Mouse (Mus musculus) liver, embryonic 14.5 days (tissue): Measurements from ENCODE around the gene F830045P16Rik. TPM values are rescaled to one million over a fixed set of nuclear protein-coding genes. Genes with fewer than 3 reads are reported as not detected.
A peak's percentile ranks its signal among the peaks of the same experiment; 100 is the strongest.
"Not testable (repeated sequence)": the region's sequence is repeated elsewhere in the genome, so short reads cannot be mapped to it uniquely, and the experiment has no call there.

ENCODE experiments used
- ATAC-seq: fragments of 200-750 bp; cut with Nextera tagmentation; 2 replicates; pipeline ENCODE4 v1.8.0; 2017; ENCODE audit warnings: moderate number of reproducible peaks, mild to moderate bottlenecking, moderate library complexity; ENCODE audit not compliant: insufficient read depth
- DNase-seq, 3 experiments: peaks; one replicate each; pipeline ENCODE4 v3.0.0-alpha.2; 2012 to 2013; ENCODE audit warnings: low read depth in 3 of 3, low spot score in 3 of 3
- H3K27ac ChIP-seq: fragments of 300-500 bp; sonication (generic); 2 replicates; pipeline ENCODE4 v1.5.1; 2014; ENCODE audit warnings: moderate library complexity, mild to moderate bottlenecking, control low read depth, inconsistent platforms
- H3K27me3 ChIP-seq: fragments of 300-500 bp; sonication (generic); 2 replicates; pipeline ENCODE4 v1.6.1; 2014; ENCODE audit warnings: mild to moderate bottlenecking, low read length, moderate library complexity; ENCODE audit not compliant: control insufficient read depth, insufficient read depth
- H3K36me3 ChIP-seq: fragments of 300-500 bp; sonication (generic); replicated peaks from 2 replicates; pipeline ENCODE4 v1.6.1; 2014; ENCODE audit warnings: low read depth; ENCODE audit not compliant: control insufficient read depth, insufficient read depth
- H3K4me1 ChIP-seq, 2 experiments: fragments of 200-500 bp in 1 of 2; fragments of 300-500 bp in 1 of 2; sonication (generic) in 1 of 2; replicated peaks; 2 replicates each; pipeline ENCODE4 v1.6.1; 2012 to 2014; ENCODE audit warnings: antibody characterized with exemption in 1 of 2, inconsistent platforms in 1 of 2, low read length in 1 of 2; ENCODE audit not compliant: control insufficient read depth in 2 of 2, insufficient read depth in 2 of 2
- H3K4me2 ChIP-seq: fragments of 300-500 bp; sonication (generic); 2 replicates; pipeline ENCODE4 v1.6.1; 2014; ENCODE audit warnings: low read depth, mild to moderate bottlenecking, control low read depth, moderate library complexity
- H3K4me3 ChIP-seq, 2 experiments: fragments of 200-500 bp in 1 of 2; fragments of 300-500 bp in 1 of 2; sonication (generic) in 1 of 2; 2 replicates each; pipeline ENCODE4 v1.5.1; 2012 to 2014; ENCODE audit warnings: low read depth in 2 of 2, low read length in 2 of 2, mild to moderate bottlenecking in 2 of 2, control low read depth in 1 of 2, inconsistent platforms in 1 of 2, moderate library complexity in 1 of 2; ENCODE audit not compliant: insufficient read depth in 1 of 2
- H3K9ac ChIP-seq: fragments of 300-500 bp; sonication (generic); replicated peaks from 2 replicates; pipeline ENCODE4 v1.6.1; 2014; ENCODE audit warnings: mild to moderate bottlenecking, control low read depth, moderate library complexity
- H3K9me3 ChIP-seq: fragments of 300-500 bp; sonication (generic); 2 replicates; pipeline ENCODE4 v1.6.1; 2016; ENCODE audit warnings: low read length, mixed read lengths; ENCODE audit not compliant: control insufficient read depth
- CTCF ChIP-seq: IDR thresholded peaks from 2 replicates; pipeline ENCODE4 v1.5.1; 2016; ENCODE audit warnings: antibody characterized with exemption, low read depth, control low read depth
- EP300 ChIP-seq: IDR thresholded peaks from 2 replicates; pipeline ENCODE4 v1.6.1; 2016; ENCODE audit warnings: antibody characterized with exemption, low read depth
- whole genome bisulfite sequencing: fragments of 180-500 bp; shearing (Covaris S2); extraction: QIAGEN DNeasy Blood & Tissue Kit; methylation state at CpG from one replicate; pipeline ENCODE4 v1.1.7; 2014; ENCODE audit not compliant: insufficient replicate concordance; 5-methylcytosine and 5-hydroxymethylcytosine counted together
- polyA plus RNA-seq, 2 experiments: library from polyadenylated mRNA; depleted of rRNA in 1 of 2; stranded (reverse) in 1 of 2; unstranded in 1 of 2; fragments of >200 nt; fragmentation: Nextera tagmentation in 1 of 2; extraction: Ambion mirVana in 1 of 2; gene quantifications; 2 replicates each; pipeline versions ENCODE4 v1.2.1 to v1.2.3; 2012 to 2014

The F830045P16Rik gene
- polyA plus RNA-seq, 2 experiments = 0.02 TPM; not detected in 1

- not testable (repeated sequence) for H3K4me1 ChIP-seq, H3K9ac ChIP-seq, H3K9me3 ChIP-seq, H3K27me3 ChIP-seq, H3K4me3 ChIP-seq, H3K27ac ChIP-seq, ATAC-seq, H3K36me3 ChIP-seq, H3K4me2 ChIP-seq
- TF ChIP-seq CTCF = 0 out of 2 replicates have a peak, but pooled peaks have one; percentile 31
- peak in 1 of 3 experiments; percentile 14 for DNase-seq
- WGBS = 56% methylated on average over 1 of the region's 1 CpGs
These were observed 97.6 kb downstream of the F830045P16Rik start for GRCm38 (mm10) chr2:129438772-129439171.

- H3K9me3 ChIP-seq = no peaks in the 10 kb centered on the region
- no peaks in the 10 kb centered on the region for H3K36me3 ChIP-seq
- H3K4me1 ChIP-seq = no peaks in the 10 kb centered on the region
- H3K9ac ChIP-seq = no peak overlapping the region
- no peak overlapping the region for H3K4me2 ChIP-seq
- ATAC-seq = no peak
- no peaks in the 10 kb centered on the region for H3K27me3 ChIP-seq
- WGBS = 37% methylated on average over 1 of the region's 1 CpGs
- no peak overlapping the region for H3K27ac ChIP-seq
- H3K4me3 ChIP-seq = no peak overlapping the region
- TF ChIP-seq EP300 = no peak
- no peak; the same call in 1 of the 2 replicates for TF ChIP-seq CTCF
- DNase-seq = no peak
These were observed 101.2 kb downstream of the F830045P16Rik start for GRCm38 (mm10) chr2:129435154-129435553.

GRCm38 (mm10) chr2:129423741-129424140, 112.7 kb downstream of the F830045P16Rik start:
- H3K4me2 ChIP-seq = no peak overlapping the region
- no peaks in the 10 kb centered on the region for H3K4me1 ChIP-seq
- no peaks in the 10 kb centered on the region for H3K27me3 ChIP-seq
- no peak for DNase-seq
- H3K27ac ChIP-seq = no peak overlapping the region
- WGBS = 50% methylated on average over 3 of the region's 3 CpGs
- TF ChIP-seq CTCF = no peak
- no peak for TF ChIP-seq EP300
- no peak for ATAC-seq
- no peaks in the 10 kb centered on the region for H3K9me3 ChIP-seq
- H3K36me3 ChIP-seq = no peaks in the 10 kb centered on the region
- H3K9ac ChIP-seq = no peak overlapping the region
- H3K4me3 ChIP-seq = no peak overlapping the region

GRCm38 (mm10) chr2:129420897-129421561, 115.4 kb downstream of the F830045P16Rik start:
- Histone ChIP-seq H3K9ac (no peak overlapping the region), H3K4me1 (no peaks in the 10 kb centered on the region), H3K27ac (no peak overlapping the region), H3K27me3 (no peaks in the 10 kb centered on the region), H3K36me3 (no peaks in the 10 kb centered on the region), H3K4me2 (no peak overlapping the region), H3K4me3 (no peak overlapping the region), H3K9me3 (no peaks in the 10 kb centered on the region)
- DNase-seq (peak in 1 of 3 experiments; percentile 14), ATAC-seq (peak; percentile 85)
- WGBS = 25% methylated on average over 10 of the region's 10 CpGs
- TF ChIP-seq EP300 (peak; percentile 28; the same call in 1 of the 2 replicates), CTCF (no peak)

- H3K27ac ChIP-seq = no peak overlapping the region
- H3K27me3 ChIP-seq = no peaks in the 10 kb centered on the region
- no peak for TF ChIP-seq CTCF
- TF ChIP-seq EP300 = no peak
- ATAC-seq (no peak), DNase-seq (no peak)
- no peak overlapping the region for H3K4me2 ChIP-seq
- H3K4me1 ChIP-seq = no peaks in the 10 kb centered on the region
- H3K9ac ChIP-seq = no peak overlapping the region
- no peaks in the 10 kb centered on the region for H3K36me3 ChIP-seq
- H3K4me3 ChIP-seq = no peak overlapping the region
- 66% methylated on average over 3 of the region's 3 CpGs for WGBS
- no peaks in the 10 kb centered on the region for H3K9me3 ChIP-seq
These were observed 117.0 kb downstream of the F830045P16Rik start for GRCm38 (mm10) chr2:129419361-129419880.
